Mouse (Mus musculus) ZHBTc4 (cell line): Measurements from ENCODE around the gene Gm20696.
A peak's percentile ranks its signal among the peaks of the same experiment; 100 is the strongest.

Experiments
- DNase-seq: peaks from one replicate; pipeline ENCODE4 v3.0.0-alpha.2; 2011; ENCODE audit warnings: low read depth, low spot score

The Gm20696 gene

GRCm38 (mm10) chr6:99666318-99667171, at the start of gene Gm20696, which contains the start of gene Eif4e3:
Gene Gm20696, minus strand, starts transcription at chr6:99666797.
Gene Eif4e3, minus strand, starts transcription at chr6:99666771.
- peak; percentile 25 for DNase-seq

- DNase-seq, result peak; percentile 37
Measured at GRCm38 (mm10) chr6:99715913-99716312, 49.3 kb upstream of the Gm20696 start.

- DNase-seq, result peak; percentile 90
Measured at GRCm38 (mm10) chr6:99715191-99715590, 48.6 kb upstream of the Gm20696 start.

- DNase-seq, result no peak
Measured at GRCm38 (mm10) chr6:99713256-99713655, 46.7 kb upstream of the Gm20696 start.

- peak; percentile 81 for DNase-seq
Measured at GRCm38 (mm10) chr6:99711576-99712101, 45.0 kb upstream of the Gm20696 start.

GRCm38 (mm10) chr6:99700484-99700883, 33.9 kb upstream of the Gm20696 start:
- DNase-seq, result no peak

GRCm38 (mm10) chr6:99692916-99693841, 26.6 kb upstream of the Gm20696 start:
- peak; percentile 58 for DNase-seq

DNA sequence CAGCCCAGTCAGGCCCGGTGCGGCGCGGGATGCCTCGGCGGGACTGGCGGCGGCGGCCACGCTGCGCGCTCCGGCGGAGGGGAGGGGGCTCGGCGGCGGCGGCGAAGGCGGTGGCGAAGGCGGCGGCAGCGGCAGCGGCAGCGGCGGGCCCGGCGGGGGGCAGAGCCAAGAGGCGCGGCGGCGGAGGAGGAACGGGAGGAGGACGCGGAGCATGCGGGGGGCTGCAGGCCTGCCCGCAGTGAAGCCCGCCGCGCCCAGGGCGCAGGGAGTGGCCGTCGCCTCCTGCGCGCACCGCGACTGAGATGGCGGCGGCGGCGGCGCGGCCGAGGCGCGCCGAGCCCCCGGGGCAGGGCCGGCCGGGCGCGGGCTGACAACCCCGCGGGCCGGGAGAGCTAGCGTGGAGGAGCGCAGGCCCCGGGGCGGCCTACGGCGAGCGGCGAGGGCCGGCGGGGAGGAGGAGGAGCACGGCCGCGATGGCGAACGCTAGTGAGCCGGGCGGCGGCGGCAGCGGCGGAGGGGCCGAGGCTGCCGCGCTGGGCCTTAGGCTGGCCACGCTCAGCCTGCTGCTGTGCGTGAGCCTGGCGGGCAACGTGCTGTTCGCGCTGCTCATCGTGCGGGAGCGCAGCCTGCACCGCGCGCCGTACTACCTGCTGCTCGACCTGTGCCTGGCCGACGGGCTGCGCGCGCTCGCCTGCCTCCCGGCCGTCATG, 25.8 kb upstream of the Gm20696 start, which contains the start of gene Gpr27:
TSS of gene Gpr27 (plus strand) at position 474 of the 710 bp plus-strand sequence.
- DNase-seq, result peak; percentile 68

DNA sequence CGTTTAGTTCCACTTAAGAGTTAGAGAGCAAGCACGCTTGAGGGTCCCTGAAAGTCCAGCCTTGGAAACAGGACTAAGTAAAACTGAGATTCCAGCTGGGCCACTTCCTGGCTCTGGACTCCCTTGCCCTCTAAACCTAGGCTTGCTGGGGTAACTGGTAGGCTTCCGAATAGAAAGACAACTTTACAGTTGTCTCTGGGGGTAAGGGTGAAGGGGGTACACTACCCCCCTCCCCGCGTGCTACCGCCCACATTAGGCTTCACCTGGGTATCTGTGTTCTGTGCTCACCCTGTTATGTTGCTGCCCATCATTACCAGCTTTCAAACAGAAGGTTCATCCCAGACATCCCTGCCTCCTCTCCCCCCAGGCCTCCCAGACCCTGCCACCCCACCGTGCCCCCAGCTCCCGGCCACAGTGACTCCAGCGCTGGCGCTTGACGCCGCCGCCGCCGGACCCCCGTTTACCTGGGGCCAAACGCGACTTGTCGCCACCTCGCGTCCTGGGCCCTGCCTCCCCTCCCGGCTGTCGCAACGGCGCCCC, 25.1 kb upstream of the Gm20696 start:
- no peak for DNase-seq

DNA sequence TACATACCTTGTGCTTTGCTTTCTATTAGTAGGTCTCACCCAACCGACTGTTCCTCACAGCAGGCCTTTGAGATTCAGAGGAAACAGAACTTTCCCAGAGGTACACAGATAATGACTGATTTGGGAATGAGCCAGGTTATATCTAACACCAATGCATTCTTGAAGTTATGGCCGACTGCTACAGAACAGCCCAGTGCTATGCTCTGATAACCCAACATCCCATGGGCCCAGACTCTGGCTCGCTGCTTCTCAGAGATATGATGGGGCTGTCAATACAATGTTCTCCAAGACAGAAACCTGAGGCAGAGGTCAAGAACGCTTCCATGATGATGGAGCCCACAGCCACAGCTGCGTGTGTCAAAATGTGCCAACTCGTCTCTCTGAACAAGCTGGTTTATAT, 21.9 kb upstream of the Gm20696 start:
- no peak for DNase-seq

DNA sequence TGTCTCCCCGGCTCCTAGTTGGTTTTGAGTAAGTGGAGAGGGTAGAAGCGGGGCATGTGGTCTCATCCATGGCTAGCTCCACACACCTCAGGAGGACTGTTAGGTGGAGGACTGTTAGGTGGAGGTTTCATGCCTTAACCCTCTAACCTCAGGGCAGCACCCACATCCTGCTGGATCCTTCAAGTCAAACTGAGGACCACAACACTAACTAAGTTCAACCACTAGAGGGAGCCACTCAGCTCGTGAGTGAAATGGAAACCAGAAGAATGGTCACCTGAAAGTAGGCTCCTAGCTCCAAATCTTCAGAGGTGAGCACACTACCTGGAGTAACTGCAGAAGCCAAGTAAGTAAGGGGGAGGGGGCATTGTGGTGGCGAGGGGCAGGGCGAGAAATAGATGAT, 18.3 kb upstream of the Gm20696 start:
- peak; percentile 78 for DNase-seq

DNA sequence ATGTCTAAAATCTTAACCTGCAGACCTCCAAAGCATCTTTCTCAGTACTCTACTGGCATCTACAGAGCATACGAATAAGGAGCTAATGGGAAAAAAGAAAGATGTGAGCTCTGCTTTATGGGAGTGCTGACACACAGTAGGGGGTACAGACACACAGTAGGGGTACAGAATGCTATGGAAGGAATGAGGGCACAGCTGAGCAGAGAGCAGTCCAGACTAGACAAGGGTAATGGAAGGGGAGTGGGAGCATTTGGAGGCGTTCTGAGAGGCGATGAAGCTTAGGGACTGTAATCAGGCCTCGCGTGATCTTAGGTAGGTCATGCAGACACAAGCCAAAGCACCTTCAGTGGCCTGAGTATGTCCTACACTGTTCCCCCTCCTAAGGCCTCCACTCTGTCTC, 17.4 kb upstream of the Gm20696 start:
- DNase-seq, result no peak

DNA sequence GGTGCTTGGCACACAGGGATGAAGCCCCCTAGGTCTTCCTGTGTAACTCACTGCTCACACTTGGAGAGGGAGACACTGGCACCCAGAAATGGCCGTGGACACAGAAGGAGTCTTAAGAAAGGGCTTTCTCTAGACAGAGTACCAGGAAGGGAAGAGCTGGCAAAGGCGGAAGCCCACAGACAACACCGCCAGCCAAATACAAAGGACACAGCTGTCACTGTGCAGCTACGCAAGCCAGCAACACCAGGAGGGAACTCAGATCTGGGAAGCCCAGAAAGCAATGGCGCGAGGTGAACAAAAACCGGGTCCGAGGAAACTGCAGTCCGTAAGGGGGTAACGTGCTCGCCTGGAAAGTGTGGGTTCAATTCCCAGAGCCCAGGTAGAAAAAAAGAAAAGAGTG, 11.5 kb upstream of the Gm20696 start:
- no peak for DNase-seq

- no peak for DNase-seq
Measured at GRCm38 (mm10) chr6:99677325-99677724, 10.7 kb upstream of the Gm20696 start.

DNA sequence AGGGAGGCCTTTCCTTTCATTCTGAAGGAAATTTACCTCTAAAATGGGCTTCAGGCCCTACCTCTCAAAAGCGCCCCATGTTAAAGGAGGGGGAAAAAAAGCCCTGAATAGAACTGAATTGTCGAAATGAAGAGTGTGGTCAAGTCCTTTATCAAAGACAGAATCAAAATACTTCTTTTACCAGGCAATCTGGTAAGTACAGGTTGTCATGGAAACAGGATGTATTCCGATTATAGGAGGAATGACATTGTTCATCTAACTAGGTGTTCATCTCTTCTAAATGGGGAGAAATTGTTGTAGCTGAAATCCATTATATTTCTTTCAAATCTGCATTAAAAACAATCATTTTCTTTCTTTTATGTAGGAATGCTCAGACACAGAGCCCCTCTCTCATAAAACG, 7.9 kb upstream of the Gm20696 start:
- DNase-seq, result no peak

GRCm38 (mm10) chr6:99671768-99672167, 5.2 kb upstream of the Gm20696 start:
- DNase-seq, result no peak

DNA sequence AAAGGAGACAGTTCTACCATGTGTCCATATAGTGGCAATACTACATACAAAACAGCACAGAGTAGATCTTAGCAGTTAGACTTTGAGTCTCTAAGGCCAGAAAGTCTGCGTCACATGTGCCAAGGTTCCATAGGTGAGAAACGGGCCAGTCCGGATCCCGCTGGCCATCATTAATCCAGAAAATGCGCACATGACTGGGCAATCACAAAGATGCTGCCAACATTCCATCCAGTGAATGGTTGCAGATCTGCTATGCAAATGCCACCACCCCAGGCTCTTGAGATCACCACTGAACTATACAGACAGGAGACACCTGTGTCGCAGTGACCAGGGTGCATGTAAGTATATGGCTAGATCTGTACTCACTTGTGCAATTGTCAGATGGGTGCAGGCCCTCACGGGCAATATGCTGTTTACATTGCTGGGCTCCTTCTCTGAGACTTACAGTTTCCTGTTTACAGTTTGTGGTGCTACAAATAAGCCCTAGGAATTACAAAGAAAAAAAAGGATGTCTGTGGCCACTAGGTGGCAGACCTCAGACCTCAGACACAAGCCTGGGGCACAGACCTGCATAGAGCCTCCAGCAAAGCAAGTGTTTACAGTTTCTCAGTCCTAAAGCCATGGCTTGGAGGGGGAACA, 4.0 kb upstream of the Gm20696 start:
- peak; percentile 80 for DNase-seq

- peak; percentile 29 for DNase-seq
Measured at GRCm38 (mm10) chr6:99669481-99670325, 3.1 kb upstream of the Gm20696 start.

DNA sequence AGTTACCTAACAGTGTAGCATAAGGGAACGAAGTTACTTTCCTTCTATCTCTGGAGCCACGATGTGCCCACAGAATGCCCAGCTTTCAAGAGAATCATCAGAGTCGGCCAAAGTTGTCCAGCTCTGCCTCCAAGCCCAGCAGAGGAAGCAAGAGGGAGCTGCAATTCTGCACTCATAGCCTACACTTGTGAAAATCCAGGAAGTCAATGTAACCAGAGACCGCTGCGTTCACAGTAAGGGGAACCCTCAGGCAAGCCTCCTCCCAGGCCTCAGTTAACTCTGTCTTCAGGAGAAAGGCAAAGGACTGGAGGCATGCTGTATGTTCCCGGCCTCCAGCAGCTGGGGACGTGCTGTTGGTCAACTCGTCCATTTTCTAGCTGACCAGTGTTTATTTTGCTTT, 693 bp upstream of the Gm20696 start:
- DNase-seq, result no peak
